Mouse (Mus musculus): ENCODE data around the gene Mt3.

DNA sequence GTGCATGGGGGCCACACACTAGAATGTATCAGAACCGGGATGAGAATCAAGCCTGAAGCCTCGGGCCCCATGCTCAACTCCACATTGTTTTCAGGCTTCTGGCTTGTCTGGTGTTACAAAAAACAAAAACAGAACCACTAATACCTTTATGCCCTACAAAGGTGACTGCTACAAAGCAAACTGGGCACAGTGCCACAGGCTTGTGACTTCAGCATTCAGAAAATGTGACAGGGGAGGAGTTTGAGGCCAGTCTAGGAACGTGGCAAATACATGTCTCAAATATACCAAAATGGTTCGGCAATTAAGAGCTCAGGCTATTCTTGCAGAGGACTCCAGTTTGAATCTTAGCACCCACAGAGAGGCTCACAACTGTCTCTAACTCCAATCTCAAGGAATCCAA, 3.7 kb downstream of the Mt3 start:
- TF ChIP-seq POLR2A (IDR thresholded peaks at IDR 0.05; ENCODE audit: borderline replicate concordance, control insufficient read depth, low read depth, low read length) (no peak), CTCF (IDR thresholded peaks at IDR 0.05; ENCODE audit: control insufficient read depth, insufficient read depth, low read length) (no peak)
